Mouse (Mus musculus): ENCODE data around the gene Sema4f. TPM values are rescaled to one million over a fixed set of nuclear protein-coding genes. Genes with fewer than 3 reads are reported as not detected.

Sema4f gene
- 1 to 10 TPM; 2.3 to 3.1 TPM for polyA plus RNA-seq (2017; shearing (Covaris generic))

DNA sequence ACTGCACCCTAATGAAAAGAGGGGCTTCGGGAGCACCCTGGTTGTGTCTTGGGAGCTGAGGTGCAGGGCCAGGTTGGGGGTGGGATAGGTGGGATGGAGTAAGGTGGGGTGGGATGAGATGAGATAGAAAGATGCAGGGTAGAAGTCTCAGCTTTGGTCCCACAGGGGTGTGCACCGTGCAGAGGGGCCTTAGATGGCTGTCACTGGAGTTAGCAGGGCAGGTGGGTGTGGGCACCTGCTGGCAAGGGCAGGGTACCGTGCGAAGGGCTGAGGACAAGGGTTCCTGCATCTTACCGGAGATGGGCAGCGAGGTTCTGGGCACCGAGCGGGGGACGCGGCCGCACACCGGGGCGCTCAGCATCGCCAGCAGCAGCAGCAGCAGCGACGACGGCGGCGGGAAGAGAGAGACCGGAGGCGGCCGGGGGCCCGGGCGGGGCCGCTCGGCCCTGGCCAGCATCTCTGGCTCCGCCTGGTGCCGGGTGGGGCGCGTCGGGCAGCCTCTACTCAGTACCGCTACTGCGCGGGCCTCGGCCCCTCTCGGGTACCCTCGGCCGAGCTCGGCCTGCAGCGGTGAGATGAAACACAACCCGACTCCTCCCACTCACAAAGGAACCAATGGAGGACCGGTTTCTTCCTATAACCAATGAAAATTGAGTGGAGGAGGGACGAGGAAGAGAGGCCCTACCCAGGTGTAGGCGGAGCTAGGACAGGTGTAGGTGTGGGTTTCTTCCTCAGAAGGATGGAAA, at the start of gene Sema4f:
Gene Sema4f, minus strand, starts transcription at position 603 of the 746 bp plus-strand sequence.
- ATAC-seq: peak; percentile 99

DNA sequence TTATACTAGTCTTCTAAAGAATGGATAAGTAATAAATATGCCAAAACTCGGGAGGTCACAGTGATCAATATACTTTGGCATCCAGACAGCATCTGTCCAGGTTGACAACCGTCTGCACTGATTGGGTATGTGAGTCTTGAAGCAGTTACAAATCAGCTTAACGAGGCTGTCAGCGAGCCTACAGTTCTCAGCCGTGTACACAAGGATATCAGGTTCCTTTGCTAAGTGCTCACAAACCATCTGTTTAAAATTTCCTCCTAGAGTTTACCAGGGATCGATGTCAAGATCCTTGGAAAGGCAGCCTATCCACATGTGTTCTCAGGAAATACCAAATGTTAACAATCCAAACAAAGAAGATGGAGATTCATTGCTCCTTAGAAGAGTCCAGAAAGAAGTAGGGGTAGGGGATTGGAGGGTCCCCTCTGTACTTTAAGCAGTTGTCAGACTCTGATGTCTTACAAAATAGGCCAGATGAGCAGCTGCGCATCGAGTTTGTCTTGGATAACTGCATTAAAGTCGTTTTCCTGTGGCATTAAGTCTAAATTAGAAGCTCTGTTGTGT, 47.9 kb upstream of the Sema4f start:
- no peak for ATAC-seq

DNA sequence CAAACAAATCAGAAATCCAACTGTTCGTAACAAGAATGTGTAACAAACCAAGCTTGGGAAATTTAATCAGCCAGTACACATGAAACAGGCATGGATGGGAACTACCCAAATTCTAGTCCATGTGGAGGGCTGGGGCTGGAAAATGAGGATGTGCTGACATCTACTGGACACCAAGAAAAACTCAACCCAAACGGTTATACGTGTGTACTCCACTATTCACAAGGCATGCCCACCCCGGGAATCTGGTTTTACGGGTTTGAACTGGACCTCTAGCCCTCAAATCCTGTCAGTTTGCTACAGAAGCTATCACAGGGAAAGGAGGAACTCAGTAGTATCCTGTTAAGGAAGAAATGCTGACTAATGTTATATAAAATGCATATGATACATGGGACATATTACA, 31.5 kb upstream of the Sema4f start:
- ATAC-seq: peak; percentile 93

DNA sequence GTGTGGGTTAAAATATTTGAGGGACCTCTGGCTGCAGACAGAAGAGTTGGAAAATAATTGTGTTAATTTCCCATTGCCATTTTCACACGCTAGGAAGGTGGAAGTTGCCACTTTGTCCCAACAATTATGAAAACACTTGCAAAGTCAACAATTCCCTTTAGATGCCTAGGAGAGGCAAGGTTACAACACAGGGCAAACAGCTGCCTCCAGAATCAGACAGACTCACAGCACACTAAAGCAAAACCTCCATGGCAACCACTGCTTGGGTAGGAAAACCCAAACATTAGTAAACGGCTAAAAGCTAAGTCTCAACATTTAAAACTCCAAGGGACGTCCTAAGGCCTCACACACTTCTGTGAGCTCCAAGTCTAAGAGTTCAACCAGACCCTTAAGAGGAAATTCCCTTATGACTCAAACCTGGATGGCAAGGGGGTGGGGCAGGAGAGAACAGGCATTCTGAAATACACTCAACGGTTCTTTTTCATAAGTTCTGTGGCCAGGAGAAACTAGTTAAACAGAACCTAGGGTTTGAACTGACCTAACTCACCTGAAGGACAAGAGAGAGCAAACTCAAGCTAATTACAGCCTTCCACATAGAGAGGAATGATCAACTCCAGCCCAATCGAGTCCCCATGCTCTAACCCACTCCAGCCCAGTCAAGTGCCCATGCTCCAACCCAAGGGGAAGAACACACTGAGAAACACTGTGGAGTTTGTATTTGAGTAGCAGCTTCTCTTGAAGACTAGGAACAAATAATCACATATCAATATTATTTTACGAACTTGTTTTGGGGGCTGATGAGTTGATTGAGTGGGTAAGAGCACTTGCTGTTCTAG, 29.9 kb upstream of the Sema4f start:
- ATAC-seq: no peak

DNA sequence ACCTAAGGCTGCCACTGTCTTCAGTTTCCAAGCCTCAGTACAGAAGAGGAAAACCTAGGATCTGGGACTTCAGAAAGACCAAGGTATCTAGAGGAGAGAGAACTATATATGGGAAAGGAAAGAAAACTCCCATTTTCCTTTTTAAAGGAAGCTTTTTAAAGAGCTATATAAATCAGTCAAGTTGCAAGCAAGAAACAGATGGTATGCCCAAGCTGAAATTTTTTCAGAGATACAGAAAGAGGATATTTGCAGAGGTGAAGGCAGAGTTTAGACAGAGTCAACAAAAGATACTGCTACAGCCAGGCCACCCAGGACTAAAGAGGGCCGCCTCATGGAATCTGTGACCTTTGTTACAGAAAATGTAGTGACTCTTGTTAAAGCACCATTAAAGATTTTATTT, 22.1 kb upstream of the Sema4f start:
- ATAC-seq: no peak

DNA sequence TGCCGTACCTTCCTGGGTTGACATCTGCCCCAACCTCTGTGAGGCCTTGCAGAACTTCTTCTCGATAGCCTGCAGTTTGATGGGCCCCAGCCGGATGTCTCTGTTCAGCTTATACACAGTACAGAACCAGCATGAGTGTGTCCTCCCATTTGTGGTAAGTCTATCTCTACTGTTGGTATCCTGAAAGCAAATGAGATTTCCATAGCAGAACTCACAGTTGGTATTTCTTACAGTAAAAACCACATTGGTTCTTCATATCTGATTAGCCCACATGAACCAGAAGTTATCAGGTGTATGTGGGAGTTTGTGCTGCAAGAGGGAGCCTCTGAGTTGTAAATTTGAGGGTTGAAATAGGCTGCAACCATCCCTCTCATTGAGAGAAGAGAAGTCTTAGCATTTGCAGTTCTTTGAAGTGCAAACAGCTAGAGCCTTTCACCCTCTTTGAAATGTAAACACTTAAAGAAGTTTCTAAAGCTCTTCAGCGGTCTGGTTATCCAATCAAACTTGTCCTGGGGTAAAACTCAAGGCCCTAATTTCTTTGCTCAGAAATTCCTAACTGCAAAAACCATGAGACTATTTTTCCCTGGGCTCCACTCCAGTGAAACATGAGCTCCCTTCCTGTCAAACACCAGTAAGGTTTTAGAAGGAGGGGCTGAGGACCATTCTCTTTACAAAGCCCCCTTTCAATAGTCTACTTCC, 17.1 kb upstream of the Sema4f start:
- ATAC-seq: peak; percentile 84

DNA sequence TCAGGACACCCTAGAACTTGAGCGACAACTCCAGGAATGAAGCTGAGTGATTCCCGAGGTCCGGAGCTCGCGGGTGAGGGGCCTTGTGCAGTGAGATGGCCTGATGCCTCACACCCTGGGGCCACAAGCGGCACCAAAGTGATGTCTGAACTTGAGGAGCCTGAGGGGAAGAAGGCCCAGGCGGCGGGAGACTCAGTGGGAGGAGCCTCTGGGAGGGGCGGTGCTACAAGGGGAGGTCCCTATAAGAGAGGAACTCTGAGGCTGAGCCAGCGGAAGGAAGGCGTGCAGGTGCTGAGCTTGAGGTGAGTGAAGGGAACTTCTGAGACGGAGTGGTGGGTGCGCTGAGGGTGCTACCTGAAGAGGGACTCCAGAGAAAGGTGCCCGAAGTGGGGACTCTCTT, 7.1 kb upstream of the Sema4f start, which contains the start of gene M1ap:
Gene M1ap, plus strand, starts transcription at position 252 of the 400 bp plus-strand sequence.
- no peak for ATAC-seq

DNA sequence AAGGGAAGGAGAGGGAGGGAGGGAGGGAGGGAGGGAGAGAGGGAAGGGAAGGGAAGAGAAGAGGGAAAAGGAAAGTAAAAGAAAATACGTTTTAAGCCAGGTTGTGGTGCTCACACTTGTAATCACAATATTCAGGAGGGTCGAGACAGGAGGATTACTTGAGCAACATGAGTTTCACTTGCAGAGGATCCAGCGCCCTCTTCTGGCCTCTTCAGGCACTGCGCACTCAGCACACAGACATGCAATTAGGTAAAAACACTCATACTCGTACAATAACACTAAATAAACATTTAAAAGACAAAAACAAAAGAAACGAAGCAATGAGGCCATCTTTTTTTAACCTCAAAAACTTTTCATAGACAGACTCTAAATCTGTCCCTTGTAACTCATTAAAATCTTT, 6.2 kb upstream of the Sema4f start:
- no peak for ATAC-seq

DNA sequence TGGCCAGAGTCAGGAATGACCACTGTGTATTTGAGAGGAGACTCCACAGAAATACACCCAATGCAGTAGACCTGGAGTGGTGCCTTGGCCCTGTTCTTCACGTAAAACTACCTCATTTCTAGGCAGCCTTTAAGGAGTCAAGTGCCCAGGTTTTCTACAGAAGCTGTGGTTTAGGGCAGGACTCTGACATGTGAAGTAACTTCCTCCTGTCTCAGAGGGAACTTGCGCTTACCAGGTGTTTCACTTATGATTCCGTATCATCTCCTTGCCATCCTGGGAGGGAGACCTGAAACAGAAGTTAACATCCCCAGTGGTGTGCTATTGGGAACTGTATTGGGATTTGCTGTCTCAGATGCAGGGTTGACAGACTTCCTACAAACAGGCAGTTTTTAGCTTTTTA, 1.2 kb upstream of the Sema4f start:
- no peak for ATAC-seq

DNA sequence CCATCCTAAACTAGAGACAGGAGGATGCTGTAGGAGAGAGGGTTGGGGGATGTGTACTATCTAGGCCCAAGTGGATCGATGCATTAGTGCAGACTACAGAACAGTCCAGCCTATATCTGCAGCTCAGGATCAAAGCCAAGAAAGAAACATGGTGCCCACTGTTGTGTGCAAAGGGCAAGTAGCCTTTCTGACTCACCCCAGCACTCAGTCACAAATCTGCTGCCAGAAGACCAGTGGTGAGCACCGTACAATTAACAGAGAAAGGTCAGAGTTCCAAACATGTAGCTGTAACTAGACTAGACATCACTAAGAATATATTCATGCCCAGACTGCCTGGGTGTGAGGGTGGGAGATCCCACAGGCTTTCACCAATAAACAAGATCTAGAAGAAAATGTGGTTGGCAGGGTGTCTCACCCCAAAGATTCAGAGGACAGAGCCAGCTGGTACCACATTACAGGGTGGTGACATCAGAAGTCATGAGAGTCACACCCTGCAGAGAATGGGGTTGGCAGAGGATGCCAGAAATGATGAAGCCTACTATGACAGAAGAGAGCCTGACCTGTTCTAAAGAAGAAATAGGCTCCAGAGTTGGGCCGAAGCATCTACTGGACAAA, 4.8 kb downstream of the Sema4f start:
- ATAC-seq: no peak

DNA sequence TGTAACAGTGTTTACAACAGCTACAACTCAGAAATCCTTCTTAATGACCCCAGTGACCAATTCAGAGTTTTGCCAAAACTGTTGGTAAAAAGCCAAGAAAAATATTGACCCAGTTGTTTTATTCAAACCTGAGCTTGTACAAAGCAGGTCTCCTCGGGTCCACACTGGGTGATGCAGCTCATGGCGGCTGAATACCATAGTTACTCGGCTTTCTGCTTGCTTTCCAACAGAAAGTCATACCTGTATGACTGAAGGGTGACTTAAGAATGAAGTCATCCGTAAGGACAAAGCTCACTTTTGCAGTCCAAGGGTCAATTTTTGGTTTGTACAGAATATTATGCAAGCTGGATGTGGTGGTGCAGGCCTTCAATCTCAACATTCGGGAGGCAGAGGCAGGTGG, 12.0 kb downstream of the Sema4f start:
- ATAC-seq: no peak

DNA sequence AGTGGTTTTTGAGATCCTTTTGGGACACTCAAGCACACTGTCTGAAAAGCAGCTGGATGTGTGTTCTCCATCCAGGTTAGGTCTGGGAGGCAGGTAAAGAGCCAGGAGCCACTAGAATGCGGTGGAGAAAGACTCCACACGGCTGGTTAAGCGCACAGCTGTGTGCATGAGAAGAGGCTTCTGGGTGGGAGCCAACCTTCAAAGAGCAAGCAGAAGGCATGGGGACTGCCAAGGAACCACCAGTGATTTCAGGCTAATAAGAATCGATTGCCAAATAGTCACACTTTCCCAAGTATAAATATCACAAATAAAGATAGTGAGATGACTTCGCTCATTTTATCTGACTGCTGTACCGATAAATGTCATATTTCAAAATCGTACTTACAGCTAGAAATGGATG, 13.0 kb downstream of the Sema4f start:
- no peak for ATAC-seq

DNA sequence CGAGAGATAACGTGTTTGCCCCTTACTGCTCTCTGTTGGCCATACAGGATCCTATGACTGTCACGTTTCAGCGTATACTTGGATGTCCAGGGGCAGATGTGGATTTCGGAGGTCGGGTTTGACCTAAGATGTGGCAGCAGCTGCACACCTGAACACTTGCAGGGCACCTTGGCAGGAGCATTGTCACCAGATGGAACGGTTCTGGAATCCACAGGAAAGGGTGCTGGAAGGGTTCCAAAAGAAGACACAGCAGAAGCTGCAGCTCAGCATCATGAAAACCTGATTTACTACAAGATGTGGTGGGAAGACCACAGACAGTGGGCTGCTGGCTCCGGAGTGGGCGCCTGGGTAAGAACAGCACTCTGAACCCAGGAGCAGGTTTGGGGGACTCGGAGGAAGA, 13.5 kb downstream of the Sema4f start:
- ATAC-seq: no peak

DNA sequence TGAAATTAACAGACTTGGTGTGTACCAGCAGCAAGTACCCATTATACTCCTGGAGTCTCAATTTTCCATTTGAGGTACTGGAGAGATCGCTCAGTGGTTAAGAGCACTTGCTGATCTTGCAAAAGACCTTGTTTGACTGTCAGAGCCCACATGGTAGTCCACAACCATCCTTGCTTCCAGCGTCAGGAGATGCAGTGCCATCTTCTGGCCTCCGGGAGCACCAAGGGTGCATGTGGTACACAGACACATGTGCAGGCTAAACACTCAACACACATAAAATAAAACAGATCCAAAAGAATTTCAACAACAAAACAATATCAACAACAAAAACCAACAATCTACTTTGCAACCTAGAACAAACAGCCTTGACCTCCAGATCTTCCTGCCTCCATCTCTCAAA, 14.6 kb downstream of the Sema4f start:
- no peak for ATAC-seq

DNA sequence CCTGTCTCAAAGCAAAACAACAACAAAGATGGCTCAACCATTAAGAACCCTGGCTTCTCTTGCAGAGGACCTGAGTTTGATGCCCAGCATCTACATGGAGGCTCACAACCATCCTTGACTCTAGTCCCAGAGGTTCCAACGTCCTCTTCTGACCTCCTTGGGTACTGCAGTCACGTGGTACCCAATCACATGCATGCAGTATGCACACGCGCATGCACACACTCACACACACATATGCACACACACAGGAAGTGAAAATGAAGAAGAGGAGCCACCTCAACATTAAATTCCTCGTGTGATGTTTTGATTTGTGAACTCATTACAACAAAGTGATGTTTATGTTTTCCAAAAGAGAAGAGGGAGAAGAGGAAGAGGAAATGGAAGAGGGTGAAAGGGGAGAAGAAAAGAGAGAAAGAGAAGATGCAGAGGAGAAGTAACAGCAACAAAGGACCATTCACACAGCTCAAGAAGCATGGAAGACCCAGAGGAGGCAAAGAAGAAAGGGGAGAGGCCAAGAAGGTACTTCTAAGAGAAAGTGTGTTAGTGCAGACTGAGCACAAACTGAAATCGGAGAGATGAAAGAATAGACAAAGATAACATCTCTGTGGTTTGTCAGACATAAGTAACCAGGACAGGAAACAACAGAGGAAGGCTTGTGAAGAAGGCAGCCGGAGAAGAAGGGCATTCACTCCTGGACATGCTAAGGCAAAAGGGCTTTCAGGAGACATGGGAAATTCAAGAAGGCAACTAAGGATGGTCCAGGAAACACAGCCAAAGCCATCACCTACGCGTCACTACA, 17.9 kb downstream of the Sema4f start:
- ATAC-seq: peak; percentile 89

DNA sequence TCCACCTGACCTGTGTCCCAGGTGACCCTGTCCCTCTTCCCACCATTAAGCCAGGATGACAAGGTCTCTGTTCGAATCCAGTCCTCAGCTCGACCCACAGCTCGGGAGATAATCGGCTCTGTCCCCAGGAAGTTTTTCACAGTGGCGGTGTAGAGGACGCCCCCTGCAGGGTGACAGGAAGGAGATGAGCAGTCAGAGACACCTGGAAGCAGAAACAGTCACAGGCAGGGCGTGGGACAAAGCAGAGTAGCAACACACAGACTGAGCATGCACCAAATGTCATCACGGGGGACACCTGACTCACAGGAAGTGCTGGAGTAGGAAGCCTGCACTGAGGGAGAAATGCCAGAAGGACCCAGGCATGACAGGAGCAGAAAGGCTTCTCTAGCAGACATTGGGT, 20.0 kb downstream of the Sema4f start:
- ATAC-seq: no peak

DNA sequence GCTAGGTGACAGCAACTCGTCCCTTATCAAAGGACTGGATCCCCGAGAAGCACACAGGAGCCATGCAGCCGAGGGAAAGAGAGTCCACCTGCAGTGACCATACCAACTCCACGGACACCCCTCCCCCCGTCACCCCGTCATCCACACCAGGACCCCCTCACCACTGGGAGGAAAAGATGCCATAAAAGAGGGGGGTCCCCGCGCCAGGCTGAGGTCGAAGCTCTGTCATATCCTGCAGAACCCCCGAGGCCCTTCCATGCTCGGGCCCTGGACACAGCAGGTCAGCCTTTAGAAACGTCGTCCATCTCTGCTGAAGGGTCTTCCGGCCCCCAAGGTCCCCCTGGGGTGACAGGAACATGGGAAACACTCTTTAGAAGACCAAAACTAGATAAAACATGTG, 21.2 kb downstream of the Sema4f start:
- ATAC-seq: no peak

DNA sequence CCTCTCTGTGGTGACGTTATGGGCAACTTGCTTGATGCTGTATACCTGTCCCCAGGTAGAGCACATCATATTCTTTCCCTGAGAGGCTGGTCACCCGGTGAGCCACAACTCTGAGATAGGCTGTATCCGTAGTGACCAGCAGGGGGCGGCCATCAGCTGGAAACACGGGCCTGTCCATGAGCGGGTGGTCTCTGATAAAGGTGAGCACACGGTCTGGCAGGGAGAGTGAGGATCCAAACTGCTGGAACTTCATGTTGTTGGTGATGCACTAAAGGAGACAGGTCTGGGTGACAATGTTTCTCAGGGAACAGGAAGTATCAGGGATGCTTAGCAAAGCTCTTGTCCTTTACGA, 21.8 kb downstream of the Sema4f start:
- no peak for ATAC-seq

DNA sequence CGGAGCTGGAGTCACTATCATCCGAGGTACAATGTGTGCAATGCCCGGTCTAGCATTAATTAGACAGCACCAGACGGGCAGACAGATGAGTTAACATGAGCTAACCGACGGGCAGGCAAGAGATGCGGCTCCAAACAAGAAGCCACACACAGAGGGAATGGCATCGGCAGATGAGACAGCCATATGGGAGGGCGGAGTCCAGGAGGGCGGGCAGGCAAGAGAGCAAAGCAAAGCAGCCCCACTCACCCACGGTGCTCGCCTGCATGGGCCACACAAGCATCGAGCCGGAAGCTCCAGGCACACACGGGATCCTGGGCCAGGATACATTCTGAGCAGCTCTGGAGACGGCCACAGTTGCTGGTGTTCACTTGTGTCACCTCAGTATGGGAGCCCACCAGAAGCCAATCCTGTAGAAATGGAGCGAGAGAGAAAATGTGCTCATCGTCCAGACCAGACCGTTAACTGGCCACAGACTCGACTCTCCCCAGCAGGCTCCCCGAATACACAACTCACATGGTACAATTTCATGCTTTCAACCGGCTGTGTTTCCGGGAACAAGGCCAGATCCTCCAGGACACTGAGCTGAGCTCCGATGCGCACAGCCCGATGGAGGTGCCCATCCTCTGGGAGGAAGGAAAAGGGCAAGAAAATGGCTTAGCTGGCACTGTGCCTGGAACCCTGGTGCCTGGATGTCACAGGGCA, 22.3 kb downstream of the Sema4f start:
- ATAC-seq: no peak

DNA sequence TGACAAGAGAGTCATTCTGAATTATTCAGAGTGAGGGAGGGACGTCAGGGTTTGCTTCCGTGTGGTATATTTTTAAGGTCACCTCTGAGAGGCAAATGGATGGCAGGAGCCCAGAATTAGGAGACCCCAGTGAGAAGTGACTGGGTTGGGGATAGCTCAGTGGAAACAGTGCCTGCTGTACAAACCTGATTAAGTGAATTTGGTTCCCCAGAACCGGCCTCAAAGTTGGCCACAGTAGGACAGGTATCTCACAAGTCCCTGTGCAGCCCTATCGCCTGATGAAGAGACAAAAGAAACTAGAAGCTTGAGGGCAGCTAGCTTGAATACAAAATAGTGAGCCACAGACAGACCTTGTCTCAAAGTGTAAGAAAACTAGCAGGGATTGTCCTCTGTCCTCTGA, 23.1 kb downstream of the Sema4f start:
- no peak for ATAC-seq

DNA sequence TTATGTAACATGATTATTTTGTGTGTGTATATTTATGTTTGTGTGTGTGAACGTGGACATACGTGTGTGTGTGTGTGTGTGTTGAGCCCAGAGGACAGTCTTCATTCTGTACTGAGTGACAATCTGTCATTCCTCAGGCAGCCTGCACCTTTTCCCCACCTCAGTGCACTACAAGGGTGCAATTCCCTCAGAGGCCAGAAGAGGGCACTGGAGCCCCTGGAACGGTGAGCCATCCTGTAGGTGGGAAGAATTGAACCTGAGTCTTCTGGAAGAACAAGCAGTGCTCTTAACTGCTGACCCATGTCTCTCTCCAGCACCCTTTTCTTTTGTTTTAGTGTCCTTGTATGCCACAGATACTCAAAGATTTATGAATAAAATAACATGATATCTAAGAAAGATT, 23.7 kb downstream of the Sema4f start:
- no peak for ATAC-seq
